Mouse (Mus musculus): Measurements from ENCODE around the gene Ttll1. TPM values are rescaled to one million over a fixed set of nuclear protein-coding genes. Genes with fewer than 3 reads are reported as not detected.
"Not testable (repeated sequence)": the region's sequence is repeated elsewhere in the genome, so short reads cannot be mapped to it uniquely, and the experiment has no call there.

Gene Ttll1
- polyA plus RNA-seq, 1 experiment from 2014 or later: 37.0 TPM

- Histone ChIP-seq H3K9ac (ENCODE audit: low read depth, low read length) (no peak overlapping the region), H3K27ac (ENCODE audit: low read depth, low read length) (no peak overlapping the region), H3K27me3 (ENCODE audit: control insufficient read depth, insufficient read depth, low read length) (no peaks in the 10 kb centered on the region), H3K4me2 (replicated peaks; ENCODE audit: low read depth, low read length) (no peak overlapping the region), H3K9me3 (ENCODE audit: control insufficient read depth, low read length) (no peaks in the 10 kb centered on the region), H3K4me1 (replicated peaks; ENCODE audit: control insufficient read depth, insufficient read depth, low read length) (no peaks in the 10 kb centered on the region), H3K36me3 (ENCODE audit: control insufficient read depth, insufficient read depth, low read length) (no peaks in the 10 kb centered on the region), H3K4me3 (ENCODE audit: low read depth, low read length) (no peak overlapping the region)
- ATAC-seq (ENCODE audit: low FRiP score) (no peak), DNase-seq (ENCODE audit: low spot score) (no peak)
- WGBS: 65% methylated on average over 6 of the region's 6 CpGs
Measured at GRCm38 (mm10) chr15:83469279-83469821, 41.3 kb downstream of the Ttll1 start.

- no peak overlapping the region for H3K4me2 ChIP-seq (replicated peaks; ENCODE audit: low read depth, low read length)
- WGBS: 87% methylated on average over 9 of the region's 9 CpGs
- H3K9ac ChIP-seq (ENCODE audit: low read depth, low read length): no peak overlapping the region
- ATAC-seq (ENCODE audit: low FRiP score): no peak
- no peaks in the 10 kb centered on the region for H3K36me3 ChIP-seq (ENCODE audit: control insufficient read depth, insufficient read depth, low read length)
- H3K27ac ChIP-seq (ENCODE audit: low read depth, low read length): no peak overlapping the region
- H3K4me1 ChIP-seq (replicated peaks; ENCODE audit: control insufficient read depth, insufficient read depth, low read length): peaks cover 4% of the 10 kb centered on the region; the same call in 1 of the 2 replicates
- no peak for DNase-seq (ENCODE audit: low spot score)
- no peaks in the 10 kb centered on the region for H3K9me3 ChIP-seq (ENCODE audit: control insufficient read depth, low read length)
- no peaks in the 10 kb centered on the region for H3K27me3 ChIP-seq (ENCODE audit: control insufficient read depth, insufficient read depth, low read length)
- H3K4me3 ChIP-seq (ENCODE audit: low read depth, low read length): no peak overlapping the region
Measured at GRCm38 (mm10) chr15:83467232-83467966, 43.3 kb downstream of the Ttll1 start.

DNA sequence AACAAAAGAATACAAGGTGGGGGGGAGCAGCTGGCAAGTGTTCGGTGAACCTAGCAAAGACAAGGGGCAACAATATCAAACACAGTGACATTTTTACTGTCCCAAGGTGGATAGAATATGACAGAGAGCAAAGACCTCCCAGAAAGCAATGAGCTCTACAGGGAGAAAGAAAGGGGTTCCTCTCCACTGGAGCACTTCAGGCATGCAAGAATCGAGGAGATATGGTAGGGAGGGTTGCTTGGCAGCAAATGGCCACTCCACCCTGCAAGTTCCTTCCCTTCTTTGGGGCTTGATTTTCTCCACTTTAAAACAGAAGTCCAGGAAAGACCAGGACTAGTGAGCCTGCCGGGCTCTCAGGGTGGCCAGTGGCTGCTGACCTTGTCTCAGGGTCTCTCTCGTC lies 44.4 kb downstream of the Ttll1 start:
- no peaks in the 10 kb centered on the region for H3K36me3 ChIP-seq (ENCODE audit: control insufficient read depth, insufficient read depth, low read length)
- H3K9me3 ChIP-seq (ENCODE audit: control insufficient read depth, low read length): no peaks in the 10 kb centered on the region
- ATAC-seq (ENCODE audit: low FRiP score) (no peak), DNase-seq (ENCODE audit: low spot score) (no peak)
- WGBS: 83% methylated on average over 4 of the region's 4 CpGs
- H3K4me2 ChIP-seq (replicated peaks; ENCODE audit: low read depth, low read length): no peak overlapping the region
- no peak overlapping the region for H3K27ac ChIP-seq (ENCODE audit: low read depth, low read length)
- H3K4me3 ChIP-seq (ENCODE audit: low read depth, low read length): no peak overlapping the region
- no peaks in the 10 kb centered on the region for H3K27me3 ChIP-seq (ENCODE audit: control insufficient read depth, insufficient read depth, low read length)
- no peak overlapping the region for H3K9ac ChIP-seq (ENCODE audit: low read depth, low read length)
- H3K4me1 ChIP-seq (replicated peaks; ENCODE audit: control insufficient read depth, insufficient read depth, low read length): peaks cover 4% of the 10 kb centered on the region; the same call in 1 of the 2 replicates

- Histone ChIP-seq H3K36me3 (ENCODE audit: control insufficient read depth, insufficient read depth, low read length) (no peaks in the 10 kb centered on the region), H3K4me2 (replicated peaks; ENCODE audit: low read depth, low read length) (0 out of 2 replicates have a peak overlapping the region, but pooled peaks have one; percentile 78), H3K4me3 (ENCODE audit: low read depth, low read length) (peak overlapping the region; percentile 81; the same call in 1 of the 2 replicates), H3K4me1 (replicated peaks; ENCODE audit: control insufficient read depth, insufficient read depth, low read length) (peaks cover 4% of the 10 kb centered on the region; the same call in 1 of the 2 replicates), H3K9me3 (ENCODE audit: control insufficient read depth, low read length) (no peaks in the 10 kb centered on the region), H3K27me3 (ENCODE audit: control insufficient read depth, insufficient read depth, low read length) (no peaks in the 10 kb centered on the region), H3K9ac (ENCODE audit: low read depth, low read length) (no peak overlapping the region), H3K27ac (ENCODE audit: low read depth, low read length) (no peak overlapping the region)
- ATAC-seq (ENCODE audit: low FRiP score): peak; percentile 53; the same call in 1 of the 2 replicates
- DNase-seq (ENCODE audit: low spot score): no peak
- 78% methylated on average over 19 of the region's 19 CpGs for WGBS
Measured at GRCm38 (mm10) chr15:83464905-83465650, 45.6 kb downstream of the Ttll1 start.

- peak; percentile 97 for DNase-seq (ENCODE audit: low spot score)
- under 1% methylated on average over 63 of the region's 88 CpGs for WGBS
- Histone ChIP-seq H3K9me3 (ENCODE audit: control insufficient read depth, low read length) (no peaks in the 10 kb centered on the region), H3K36me3 (ENCODE audit: control insufficient read depth, insufficient read depth, low read length) (no peaks in the 10 kb centered on the region), H3K9ac (ENCODE audit: low read depth, low read length) (peak within 1 kb of the TSS; percentile 73), H3K4me2 (replicated peaks; ENCODE audit: low read depth, low read length) (peak within 1 kb of the TSS; percentile 78), H3K4me1 (replicated peaks; ENCODE audit: control insufficient read depth, insufficient read depth, low read length) (peaks cover 4% of the 10 kb centered on the region; the same call in 1 of the 2 replicates), H3K27me3 (ENCODE audit: control insufficient read depth, insufficient read depth, low read length) (no peaks in the 10 kb centered on the region), H3K27ac (ENCODE audit: low read depth, low read length) (0 out of 2 replicates have a peak within 1 kb of the TSS, but pooled peaks have one; percentile 39), H3K4me3 (ENCODE audit: low read depth, low read length) (peak within 1 kb of the TSS; percentile 81)
- ATAC-seq (ENCODE audit: low FRiP score): peak; percentile 99
Measured at GRCm38 (mm10) chr15:83464083-83464904, 46.4 kb downstream of the Ttll1 start, which contains the start of gene Pacsin2. TSS of gene Pacsin2 (minus strand) at chr15:83464606.

DNA sequence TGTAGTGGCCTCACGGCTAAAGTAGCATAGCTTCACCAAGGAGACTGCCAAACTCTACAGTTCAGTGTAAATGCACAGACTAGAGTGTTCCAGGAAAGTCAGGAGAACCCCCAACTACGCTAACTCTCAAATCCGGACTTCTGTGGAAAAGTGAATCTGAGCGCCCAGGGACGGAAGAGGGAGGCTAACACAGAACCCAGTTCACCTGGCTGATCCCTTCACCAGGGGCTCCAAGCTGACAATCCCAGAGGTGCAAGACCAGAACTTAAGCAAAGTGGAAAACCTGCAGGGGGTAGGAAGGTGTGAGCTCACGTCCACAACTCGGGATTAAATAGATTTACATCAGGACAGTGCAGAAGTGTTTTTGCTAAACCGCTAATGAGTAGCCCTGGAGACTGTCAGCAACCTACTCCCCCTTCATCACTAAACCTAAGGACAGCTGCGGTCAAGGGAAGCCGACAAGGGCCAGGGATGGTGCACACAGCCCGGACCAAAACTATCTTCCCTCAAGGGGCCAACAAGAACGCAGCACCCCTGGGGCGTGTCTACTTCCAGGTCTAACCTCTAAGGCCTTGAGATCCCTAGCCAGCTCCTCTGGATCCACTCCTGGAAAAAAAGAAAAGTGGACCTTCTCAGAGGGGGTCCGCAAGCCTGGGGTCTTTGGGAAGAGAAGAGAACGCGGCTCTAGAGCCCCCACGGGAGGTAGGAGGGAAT lies 47.2 kb downstream of the Ttll1 start:
- WGBS: 10% methylated on average over 17 of the region's 17 CpGs
- 0 out of 2 replicates have a peak overlapping the region, but pooled peaks have one; percentile 39 for H3K27ac ChIP-seq (ENCODE audit: low read depth, low read length)

GRCm38 (mm10) chr15:83462349-83462748 lies 48.3 kb downstream of the Ttll1 start:
- DNase-seq (ENCODE audit: low spot score); H3K4me2 ChIP-seq (replicated peaks; ENCODE audit: low read depth, low read length); H3K36me3 ChIP-seq (ENCODE audit: control insufficient read depth, insufficient read depth, low read length); H3K4me3 ChIP-seq (ENCODE audit: low read depth, low read length); H3K27ac ChIP-seq (ENCODE audit: low read depth, low read length); H3K27me3 ChIP-seq (ENCODE audit: control insufficient read depth, insufficient read depth, low read length); ATAC-seq (ENCODE audit: low FRiP score); H3K4me1 ChIP-seq (replicated peaks; ENCODE audit: control insufficient read depth, insufficient read depth, low read length); H3K9me3 ChIP-seq (ENCODE audit: control insufficient read depth, low read length); H3K9ac ChIP-seq (ENCODE audit: low read depth, low read length): not testable (repeated sequence)
- WGBS: 95% methylated on average over 7 of the region's 8 CpGs

More for the DNA sequence above, 47.2 kb downstream of the Ttll1 start:
- H3K9ac ChIP-seq (ENCODE audit: low read depth, low read length): peak overlapping the region; percentile 73
- no peaks in the 10 kb centered on the region for H3K27me3 ChIP-seq (ENCODE audit: control insufficient read depth, insufficient read depth, low read length)
- peak; percentile 23 for DNase-seq (ENCODE audit: low spot score)
- H3K4me3 ChIP-seq (ENCODE audit: low read depth, low read length): peak overlapping the region; percentile 81
- 0 out of 2 replicates have a peak, but pooled peaks have one; percentile 1 for ATAC-seq (ENCODE audit: low FRiP score)
- no peaks in the 10 kb centered on the region for H3K36me3 ChIP-seq (ENCODE audit: control insufficient read depth, insufficient read depth, low read length)
- peaks cover 4% of the 10 kb centered on the region; the same call in 1 of the 2 replicates for H3K4me1 ChIP-seq (replicated peaks; ENCODE audit: control insufficient read depth, insufficient read depth, low read length)
- H3K9me3 ChIP-seq (ENCODE audit: control insufficient read depth, low read length): no peaks in the 10 kb centered on the region
- H3K4me2 ChIP-seq (replicated peaks; ENCODE audit: low read depth, low read length): peak overlapping the region; percentile 78
